Mouse (Mus musculus) embryo, embryonic 9.5 days (tissue): ENCODE measurements around the gene Scamp1.
A peak's percentile ranks its signal among the peaks of the same experiment; 100 is the strongest.

Experiments
- DNase-seq: peaks from one replicate; pipeline ENCODE4 v3.0.0-alpha.2; 2017; ENCODE audit errors: extremely low spot score

The Scamp1 gene

DNA sequence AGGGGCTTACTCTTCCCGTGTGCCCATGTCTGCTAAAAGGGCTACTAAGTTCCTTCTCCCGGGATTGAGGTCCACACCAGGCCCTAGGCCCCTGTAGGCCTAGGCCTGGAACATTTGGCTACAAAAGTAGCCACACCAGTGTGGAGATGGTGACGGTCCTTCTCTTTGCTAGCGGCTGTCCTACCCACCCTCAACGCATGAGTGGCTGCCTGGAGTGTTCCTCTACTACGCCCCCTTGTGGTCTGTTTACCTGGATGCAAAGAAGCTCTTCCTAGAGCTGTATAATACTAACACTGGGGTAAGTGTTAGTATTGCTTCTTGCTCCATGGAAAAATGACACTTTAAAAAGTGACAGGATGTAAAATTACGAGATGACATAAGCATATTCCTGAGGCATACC lies 108.5 kb downstream of the Scamp1 start:
- peak; percentile 40 for DNase-seq

DNA sequence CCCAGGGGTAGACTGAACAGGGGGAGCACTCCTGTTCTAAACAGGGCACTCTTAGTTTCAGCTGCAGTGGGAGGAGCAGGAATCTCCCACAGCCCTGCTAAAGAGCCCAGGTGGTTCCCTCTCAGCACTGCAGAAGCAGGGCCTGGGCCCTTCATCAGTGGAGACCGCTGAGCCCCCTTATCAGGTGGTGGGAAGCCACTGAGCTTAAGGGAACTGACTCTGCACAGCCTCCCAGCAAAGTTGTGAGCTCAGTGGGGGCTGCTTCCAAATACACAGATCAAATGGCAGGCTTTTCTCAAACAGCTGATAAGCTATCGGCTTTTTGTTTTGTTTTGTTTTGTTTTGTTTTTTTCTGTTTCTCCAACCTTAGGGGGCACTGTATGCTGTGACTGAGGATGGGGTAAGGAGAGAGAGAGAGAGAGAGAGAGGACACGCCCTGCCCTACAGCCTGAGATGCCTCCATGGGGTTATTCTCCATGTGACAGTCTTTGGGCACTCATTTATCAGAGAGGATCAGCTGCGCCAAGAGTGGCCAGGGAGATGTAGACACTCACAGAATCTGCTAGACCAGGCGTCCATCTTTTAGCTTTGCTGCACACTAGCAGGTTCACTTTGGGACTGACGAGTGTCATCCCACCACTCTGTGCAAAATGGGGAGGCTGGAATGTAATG lies 110.1 kb downstream of the Scamp1 start:
- no peak for DNase-seq

DNA sequence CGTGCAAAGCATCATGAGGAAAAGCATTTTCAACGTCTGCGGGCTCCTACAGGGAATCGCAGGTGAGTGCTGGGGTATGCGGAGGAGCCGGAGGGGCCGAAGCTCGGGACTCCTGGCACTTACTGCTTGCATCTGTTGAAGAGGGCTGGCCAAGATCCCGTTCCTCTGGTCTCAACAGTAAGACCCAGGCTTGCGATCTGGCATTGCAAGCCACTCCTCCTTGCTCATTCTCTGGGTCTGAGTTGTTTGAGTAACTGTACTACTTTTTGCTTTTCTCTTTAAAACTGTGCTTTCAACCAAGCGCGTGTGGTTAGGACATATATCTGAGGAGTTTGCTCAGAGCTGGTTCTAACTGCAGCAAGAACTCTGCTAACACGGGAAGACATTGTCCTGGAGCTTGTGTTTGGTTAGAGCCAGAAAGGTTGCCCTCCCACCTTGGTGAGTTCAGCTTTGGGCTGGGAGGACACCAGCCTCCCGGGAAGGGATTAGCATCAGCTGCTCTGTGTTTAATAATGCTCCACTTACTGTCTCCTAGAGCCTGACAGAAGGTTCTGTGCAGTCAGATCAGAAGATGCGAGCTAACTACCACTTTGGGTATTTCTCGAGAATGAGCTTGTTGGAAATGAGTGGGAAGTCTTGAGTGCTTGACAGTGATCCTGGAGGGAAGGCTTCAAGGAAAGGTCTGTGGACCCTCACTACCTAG lies 110.9 kb downstream of the Scamp1 start:
- no peak for DNase-seq

DNA sequence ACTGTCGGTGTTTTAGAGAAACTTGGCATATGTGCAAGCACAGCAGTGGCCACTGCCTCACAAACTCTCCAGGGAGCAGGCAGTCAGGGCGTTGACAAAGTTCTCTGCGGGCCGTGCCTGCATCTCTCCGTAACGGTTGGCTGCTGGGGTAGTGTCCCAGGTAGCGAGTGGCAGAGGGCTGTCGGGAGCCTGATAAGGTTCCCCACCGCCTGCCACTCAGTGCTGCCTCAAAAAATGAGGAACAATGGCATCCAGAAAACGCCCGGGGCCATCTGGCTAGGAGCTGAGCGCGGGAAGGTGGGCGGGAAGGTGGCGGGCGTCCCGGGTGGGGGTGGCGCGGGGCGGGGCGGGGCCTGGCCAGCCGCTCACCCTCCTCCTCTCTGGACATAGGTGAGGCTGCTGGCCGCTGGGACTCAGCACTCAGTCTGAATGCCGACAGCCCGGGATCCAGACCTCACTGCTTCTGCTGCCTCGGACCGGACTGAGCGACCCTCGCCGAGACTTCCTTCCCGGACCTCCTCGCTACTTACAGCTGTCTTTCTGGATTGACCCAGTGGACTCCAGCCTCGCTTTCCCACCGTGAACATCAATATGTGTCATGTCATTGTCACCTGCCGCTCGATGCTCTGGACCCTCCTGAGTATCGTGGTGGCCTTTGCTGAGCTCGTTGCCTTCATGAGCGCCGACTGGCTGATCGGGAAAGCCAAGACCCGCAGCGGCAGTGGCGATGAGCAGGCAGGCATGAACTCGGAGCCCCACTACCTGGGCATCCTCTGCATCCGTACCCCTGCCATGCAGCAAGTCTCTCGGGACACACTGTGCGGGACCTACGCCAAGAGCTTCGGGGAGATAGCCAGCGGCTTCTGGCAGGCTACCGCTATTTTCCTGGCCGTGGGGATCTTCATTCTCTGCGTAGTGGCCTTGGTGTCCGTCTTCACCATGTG lies 111.8 kb downstream of the Scamp1 start:
- peak; percentile 54 for DNase-seq

DNA sequence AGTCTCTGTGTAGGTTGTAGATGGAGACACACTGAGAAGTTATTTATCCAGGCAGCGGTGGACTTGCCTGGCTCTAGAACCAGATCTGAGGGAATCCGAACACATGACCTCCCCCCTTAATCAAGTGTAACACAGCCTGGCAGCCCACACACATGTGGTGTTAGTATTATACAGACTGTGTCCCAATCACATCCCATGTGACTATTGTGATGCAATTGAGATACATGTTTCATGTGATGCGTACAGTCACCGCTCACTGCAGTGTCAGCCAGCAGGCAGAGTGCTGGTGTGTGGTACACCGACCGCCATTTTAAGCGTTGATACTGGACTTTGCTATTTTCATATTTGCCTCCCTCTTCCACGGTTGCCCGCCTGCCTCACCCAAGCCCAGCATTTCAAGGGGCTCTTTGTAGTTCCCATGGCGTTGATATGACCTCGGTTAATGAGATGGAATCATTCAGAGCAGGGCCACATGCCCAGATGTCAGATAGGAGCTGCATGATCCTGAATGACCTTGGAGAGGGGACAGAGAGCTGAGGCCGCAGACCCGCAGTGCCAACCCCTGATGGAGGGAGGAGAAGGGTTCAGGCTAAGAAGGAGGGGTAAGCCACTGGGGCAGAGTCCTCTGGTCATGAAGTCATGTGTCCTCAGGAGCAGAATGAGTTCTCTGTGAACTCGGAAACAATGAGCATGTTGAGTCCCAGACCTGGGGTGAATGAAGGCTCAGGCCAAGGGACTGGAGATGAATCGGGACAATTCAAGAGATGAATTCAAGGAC lies 112.9 kb downstream of the Scamp1 start:
- DNase-seq, result no peak

DNA sequence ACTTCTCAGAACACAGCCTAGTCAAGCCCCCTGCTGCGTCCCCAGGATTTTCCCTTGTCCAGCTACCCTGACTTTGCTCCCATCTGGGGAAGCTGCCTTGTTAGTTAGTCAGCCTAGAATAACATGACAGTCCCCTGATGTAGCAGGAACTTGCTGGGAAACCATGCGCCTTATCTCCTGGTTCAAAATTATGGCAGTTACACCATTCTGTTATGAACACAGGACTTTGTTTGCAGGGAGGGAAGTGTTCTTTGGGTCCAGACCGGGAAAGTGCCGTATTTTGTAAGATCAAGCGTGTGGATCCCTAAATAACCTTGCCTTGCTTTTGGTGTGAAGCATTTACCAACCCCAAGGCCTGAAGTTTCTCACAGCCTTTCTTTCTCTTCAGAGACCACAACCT lies 114.0 kb downstream of the Scamp1 start:
- DNase-seq, result no peak

DNA sequence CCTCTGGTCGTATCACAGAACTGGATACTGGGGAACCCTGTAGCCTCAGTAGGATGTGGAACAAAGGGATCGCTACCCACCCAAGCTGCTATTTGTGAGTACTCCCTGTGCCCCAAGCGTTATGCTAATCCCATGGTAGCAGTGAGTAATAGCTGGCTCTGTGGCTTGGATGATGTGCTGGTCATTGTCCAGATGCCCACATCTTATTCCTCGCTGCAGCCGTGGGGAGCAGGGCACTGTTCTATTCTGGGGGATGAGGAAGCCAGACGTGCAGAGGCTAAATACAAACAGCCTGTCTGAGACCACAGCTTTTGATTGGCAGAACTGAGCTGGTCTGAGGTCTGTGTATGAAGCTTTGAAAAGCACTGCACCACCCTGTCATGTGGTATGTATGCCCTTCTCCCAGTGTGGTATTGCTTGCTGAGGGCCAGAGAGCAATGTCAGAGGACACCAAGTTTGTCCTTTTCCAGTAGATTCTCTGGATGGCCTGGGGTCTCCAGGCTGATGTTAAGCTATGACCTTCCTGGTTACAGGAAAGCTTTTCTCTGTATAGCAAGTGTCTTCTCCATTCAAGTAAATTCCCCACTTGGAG lies 116.2 kb downstream of the Scamp1 start:
- no peak for DNase-seq

DNA sequence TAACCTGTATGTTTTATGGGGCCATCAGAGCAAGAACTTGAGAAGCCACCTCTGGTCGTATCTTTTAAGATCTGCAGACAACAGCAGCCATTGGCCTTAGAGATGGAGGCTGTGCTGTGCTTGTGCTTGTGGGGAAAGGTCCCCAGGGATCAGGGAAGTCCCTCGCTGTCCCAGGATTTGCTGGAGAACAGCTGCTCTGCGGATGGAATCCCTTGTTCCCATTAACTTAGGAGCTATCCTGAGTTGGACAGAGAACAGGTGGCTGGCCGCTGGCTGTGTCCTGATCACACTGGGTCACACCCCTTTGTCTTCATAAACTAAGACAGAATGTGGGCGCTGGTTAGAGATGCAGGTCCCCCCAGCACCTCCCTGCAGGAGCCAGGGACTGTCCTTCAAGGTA lies 117.3 kb downstream of the Scamp1 start:
- DNase-seq, result no peak

DNA sequence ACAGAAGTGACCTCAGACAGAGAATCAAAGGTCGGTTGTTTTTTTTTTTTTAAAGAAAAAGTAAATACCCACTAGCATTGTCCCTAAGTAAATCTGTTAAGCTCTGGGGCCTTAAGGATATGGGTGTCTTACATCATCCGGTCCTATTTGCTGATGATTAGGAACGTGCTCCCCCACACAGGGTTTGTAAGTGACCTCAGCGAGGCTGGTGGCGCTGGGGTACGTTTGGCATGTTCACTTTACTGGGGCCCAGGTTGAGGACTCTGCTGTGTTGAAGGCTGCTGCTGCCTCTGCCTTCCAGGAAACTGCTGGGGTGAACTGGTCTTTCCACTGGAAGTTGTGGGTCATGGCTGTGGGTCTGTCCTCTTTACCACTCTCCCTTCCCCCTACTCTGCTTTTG lies 121.2 kb downstream of the Scamp1 start:
- DNase-seq, result no peak

DNA sequence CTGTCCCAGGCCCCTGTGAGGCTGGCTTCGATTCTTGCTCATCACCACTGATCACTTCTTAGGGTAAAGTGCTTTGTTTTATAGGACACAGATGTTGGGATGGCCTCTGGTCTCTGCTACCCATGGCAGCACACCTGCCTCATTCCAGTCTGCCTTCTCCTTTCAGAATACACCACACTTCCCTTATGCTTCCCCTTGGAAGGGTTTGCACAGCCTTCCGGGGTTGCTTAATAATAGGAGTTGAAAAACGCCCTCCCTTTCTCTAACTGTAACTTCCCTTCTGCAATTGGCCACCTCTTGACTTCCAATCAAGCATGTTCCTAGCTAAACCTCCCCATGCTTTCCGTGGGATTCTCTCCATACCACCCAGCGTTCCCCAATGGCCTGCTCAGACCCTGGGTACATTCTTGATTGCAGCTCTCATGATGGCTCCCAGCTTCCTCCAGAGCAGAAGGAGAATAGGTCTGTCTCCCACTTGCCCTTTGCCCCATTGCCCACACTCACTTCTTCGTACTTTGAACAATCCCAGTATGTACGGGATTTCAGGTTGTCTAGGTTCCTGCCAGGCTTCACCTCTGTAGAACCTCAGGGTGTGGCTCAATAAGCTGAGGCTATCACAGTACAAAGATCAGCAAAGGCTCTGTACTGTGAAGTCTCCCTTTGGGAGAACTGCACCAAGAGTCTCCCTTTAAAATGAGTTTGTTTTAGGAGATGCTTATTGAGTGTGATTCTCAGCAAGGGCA lies 126.0 kb downstream of the Scamp1 start:
- DNase-seq, result no peak

DNA sequence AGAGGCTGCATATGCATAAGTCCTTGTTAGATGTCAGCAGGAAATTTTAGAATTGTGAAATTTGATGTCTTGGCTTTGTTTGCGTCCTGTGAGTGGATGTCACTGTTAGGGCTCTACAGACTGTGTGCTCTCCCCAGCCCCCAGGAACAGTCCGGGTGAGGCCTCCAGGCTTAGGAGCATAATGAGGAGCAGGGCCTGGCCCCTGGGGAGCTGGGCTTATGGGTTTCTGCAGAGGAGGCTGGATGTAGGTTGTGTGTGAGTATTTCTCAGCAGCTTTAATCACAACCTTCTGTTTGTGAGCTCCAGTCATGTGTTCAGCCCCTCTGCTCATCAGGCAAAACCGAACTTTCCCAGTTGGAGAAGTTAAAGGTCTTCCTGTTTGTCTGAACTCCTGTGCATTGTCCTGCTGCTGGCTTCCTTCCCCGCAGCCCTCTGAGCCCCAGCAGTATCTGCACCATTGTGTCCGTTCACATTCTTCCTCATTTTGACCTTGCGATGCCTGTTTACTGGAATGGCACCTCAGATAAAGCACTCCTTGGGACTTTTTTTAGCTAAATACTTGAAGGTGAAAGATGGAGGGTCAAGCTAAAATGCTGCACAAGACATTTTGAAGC lies 126.7 kb downstream of the Scamp1 start:
- DNase-seq, result no peak

DNA sequence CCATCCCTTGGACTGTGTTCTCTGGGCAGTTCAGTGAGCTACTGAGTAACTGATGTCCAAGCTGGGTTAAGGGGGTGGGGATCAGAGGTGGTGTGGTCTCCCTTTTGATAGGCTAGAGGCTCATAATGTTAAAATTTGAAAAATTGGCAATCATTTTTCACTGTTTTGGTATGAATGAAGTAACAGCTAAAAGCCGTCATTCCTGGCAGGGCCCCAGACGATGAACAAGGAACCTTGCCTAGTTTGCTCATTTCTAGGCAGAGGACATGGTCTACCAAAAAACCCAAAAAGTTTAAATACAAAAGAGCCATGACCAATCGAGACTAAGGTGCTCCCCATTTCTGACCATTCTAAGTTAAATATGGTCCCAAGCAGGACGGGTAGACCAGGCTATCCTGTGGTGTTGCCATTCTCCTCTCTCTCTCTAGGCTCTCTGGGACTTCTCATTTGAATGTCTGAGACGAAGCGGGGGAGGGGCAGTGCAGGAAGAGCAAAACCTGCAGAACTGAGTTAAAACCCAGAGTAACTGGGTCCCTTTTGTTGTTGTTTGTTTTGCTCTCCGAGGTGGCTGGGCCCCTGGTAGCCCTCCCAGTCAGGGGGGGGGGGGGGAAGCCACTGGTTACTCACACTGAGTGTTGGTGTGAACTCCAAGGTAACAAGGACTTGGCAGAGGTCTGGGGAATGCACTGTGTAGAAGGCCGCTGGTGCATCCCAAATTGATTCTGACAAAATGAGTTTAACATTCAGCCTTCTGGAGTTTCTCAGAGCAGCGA lies 129.8 kb downstream of the Scamp1 start:
- no peak for DNase-seq

DNA sequence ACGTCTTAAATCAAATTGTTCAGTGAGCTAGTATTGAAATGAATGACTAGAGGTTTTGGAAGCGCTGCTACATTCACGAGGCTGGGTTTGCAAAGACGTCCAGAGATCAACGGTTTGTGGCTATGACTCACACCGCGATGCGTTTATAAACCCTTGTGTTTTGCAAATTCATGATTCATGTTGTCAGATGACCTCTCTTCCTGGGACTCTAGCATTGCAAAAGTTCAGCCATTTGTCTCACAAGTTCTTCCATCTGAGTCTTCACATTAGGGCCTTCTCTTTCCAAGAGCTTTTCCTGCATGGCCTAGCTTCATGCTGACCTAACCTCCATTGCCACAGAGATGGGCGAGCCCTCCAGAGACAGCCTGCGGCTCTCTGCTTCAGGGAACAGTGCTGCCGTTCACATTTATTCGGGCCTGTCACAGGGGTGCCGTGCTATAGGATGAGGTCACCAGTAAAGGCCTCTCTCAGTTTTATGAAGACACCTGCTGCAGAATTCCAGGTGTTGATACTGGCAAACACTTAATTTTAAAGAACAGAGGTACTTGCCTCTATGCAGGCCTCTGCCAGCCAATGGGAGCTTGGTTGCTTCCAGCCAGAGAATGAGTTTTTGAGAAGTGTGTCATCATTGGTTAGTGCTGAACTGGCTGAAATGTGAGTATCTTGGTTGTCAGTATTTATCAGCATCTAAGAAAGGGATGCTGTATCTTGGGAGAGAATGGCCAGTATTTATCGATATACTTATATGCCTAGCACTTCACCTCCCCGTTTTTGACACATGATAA lies 131.0 kb downstream of the Scamp1 start:
- DNase-seq, result no peak

DNA sequence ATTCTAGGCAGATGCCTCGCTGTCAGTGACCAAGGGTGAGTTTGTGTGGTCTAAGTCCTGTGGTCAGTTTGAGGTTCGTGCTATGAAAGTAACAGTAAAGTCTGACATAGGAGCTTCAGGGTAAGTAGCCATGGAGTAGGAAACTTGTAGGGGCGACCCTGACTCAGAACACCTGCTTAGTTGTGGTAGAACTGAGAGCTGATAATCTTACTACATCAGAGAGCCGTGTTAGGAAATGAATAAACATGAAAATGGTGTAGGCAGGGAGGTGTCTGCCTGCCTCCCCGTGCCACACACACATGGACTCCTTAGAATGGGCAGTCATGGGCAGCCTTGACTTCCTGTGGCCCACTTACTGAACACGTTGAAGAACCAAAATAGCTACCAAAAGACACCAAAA lies 132.0 kb downstream of the Scamp1 start:
- DNase-seq, result no peak

DNA sequence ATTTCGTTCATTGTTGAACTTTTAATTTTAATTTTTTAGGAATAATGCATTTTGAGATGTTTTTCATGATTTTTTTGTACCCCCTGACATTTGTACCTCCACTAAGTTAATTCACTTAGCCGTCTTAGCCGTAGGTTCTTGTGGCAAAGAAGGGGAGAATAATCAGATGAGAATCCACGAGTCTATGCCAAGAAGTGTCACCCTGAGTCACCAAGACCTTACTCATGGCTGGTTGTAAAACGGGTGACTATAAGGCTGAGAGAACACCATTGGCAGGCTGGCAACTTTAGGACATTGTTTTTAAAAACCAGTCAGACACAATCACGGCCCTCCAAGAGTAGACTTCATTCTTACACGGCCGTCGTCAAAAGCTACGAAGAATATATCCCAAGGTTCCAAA lies 132.8 kb downstream of the Scamp1 start:
- no peak for DNase-seq
